Mouse (Mus musculus) megakaryocyte, adult 5-6 weeks (primary cell): Measurements from ENCODE around the gene Scel. TPM values are rescaled to one million over a fixed set of nuclear protein-coding genes. Genes with fewer than 3 reads are reported as not detected.

Source experiments
- ATAC-seq: 2 replicates; pipeline ENCODE4 v1.8.0; 2016; ENCODE audit warnings: mild to moderate bottlenecking, inconsistent platforms; ENCODE audit not compliant: poor library complexity, severe bottlenecking
- total RNA-seq, 2 experiments: library from RNA; stranded (forward) in 1 of 2; stranded (reverse) in 1 of 2; fragments of 153-499, 151-499 nt in 1 of 2; fragments of 221-1000, 200-1000 nt in 1 of 2; gene quantifications; 2 replicates each; pipeline versions ENCODE4 v1.2.3 to v1.2.4; 2015 to 2017

The Scel gene
- total RNA-seq, 2 experiments from 2014 or later = 0.51 to 0.62 TPM

- ATAC-seq = no peak
These were observed 3.6 kb upstream of the Scel start for GRCm38 (mm10) chr14:103509544-103509943.

DNA sequence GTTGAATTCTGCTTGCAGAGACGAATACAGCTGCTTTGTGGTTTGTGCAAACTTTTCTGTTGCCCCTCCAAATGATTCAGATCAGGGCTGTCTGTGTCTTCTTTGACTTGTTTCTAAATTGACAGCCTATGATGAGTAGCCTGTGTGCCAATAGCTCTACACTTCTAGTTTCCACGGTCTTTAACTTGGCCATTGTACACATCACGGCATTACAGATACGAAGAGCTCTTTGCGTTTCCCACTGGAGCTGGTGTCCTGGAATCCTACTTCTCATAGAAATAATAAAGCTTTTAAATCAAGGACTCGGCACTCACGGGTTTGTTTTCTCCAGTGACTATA is 300 bp downstream of the Scel start:
- no peak for ATAC-seq

DNA sequence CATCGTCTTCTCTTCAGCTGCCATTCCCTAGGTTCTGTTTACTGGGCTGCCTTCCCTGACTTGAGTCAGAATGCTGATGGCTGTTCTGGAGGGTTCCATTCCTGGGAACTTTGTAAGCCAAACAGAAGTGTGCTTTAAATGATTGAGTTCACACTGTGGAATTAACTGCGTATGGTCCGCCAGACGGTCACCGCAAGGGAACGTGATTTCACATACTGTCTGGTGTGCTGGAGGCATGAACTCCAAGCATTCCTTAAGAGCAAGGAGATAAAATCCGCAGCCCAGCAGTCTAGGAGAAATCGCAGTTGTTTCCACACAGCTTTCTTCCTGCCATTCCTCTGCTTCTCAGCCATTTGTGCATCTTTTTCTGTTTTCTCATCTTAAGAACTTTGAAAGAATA is 2.3 kb downstream of the Scel start:
- no peak for ATAC-seq

GRCm38 (mm10) chr14:103526286-103526685 is 13.1 kb downstream of the Scel start:
- ATAC-seq = peak; percentile 68

DNA sequence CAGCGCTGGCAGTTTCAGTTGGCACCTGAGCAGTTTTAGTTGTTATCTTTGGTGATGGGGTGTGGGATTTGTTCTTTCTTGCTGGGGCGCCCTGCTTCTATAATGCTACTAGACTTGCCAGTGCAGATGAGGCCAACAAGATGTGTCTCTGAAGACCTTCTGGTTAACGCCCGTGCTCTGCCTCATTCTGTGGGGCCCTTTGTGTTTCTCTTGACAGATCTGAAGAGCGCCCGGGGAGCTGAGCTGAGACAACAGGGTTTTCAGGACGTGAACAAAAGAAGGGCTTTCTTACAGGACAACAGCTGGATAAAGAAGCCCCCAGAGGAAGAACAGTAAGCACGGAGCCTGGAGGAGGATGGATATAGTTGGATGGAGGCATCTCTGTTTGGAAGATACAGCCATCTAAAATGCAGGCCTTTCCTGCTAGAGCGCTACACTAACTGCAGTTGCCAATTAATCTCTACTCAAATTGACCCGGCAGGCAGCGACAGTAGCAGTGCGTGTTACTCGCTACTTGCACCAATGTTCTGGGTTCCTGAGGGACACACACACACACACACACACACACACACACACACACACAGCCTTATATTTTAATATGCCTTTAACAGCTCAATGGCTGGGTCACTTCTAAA is 16.7 kb downstream of the Scel start:
- ATAC-seq = no peak

DNA sequence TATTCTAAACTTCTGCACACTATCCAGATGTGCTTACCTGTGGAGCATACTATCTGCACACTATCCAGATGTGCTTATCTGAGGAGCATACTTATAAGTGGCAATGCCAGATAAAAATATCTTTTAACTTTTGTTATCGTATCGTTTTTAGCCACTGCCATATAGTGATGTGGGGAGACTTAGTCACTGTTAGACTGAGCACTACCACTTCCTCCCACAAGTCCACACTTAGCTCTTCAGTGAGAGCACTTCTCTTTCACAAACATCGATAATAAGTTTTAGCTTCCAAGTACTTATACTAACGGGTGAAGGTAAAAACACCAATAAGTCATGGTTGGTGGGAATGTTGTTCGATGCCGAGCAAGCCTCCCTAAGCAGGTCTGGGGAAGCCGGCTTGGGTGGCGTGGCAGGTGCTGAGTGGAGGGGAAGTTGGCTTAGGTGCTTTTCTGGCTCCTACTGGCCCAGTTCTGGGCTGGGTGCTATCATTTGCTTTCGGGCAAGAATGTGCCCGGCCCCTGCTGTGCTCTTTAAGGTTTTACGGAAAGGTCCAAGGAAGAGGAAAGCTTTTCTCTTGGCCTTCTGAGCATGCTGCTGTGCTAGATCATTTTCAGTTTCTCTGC is 18.7 kb downstream of the Scel start:
- ATAC-seq = peak; percentile 61

DNA sequence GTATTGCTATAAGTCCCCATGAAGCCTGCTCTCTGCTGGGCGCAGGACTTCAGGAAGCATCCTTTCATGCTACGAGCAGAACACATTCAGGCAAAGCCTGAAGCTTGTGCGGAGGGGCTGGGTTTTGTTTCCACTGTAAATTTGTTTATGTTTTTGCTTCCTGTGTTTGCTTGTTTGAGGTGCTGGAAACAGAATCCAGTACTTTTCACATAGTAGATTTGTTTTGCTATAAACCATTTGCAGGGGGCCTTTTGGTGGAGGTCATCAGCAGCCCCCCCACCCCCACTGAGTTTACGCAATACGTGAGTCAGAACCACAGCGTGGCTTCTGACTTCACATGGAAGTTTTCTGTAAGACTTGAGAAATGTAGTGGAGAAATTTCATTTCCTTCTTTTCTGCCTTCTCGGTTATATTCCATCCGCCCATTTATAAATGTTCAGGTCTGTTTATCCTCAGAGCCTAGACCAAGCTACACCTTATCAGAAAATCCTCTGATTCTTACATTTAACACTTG is 22.4 kb downstream of the Scel start:
- ATAC-seq = peak; percentile 72

DNA sequence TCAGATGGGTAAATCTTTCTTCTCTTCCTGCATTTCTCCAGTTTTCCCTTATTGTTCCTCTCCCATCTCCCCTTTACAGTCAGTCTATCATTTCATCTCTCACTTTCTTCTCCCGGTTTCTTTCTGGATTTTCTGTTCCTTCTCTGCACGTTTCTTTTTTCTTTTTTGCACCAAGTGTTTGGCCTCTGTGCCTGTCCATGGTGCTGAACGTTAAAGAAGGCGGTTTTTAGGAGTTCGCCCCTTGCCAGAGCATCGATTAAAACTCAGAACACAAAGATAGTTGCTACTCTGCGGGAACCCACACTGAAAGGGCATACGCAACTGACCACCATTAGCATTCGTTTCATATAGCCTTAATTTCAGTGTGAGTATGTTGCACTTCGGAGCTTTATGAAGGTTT is 23.2 kb downstream of the Scel start:
- no peak for ATAC-seq

GRCm38 (mm10) chr14:103537355-103538056 is 24.4 kb downstream of the Scel start:
- peak; percentile 40 for ATAC-seq

- ATAC-seq = no peak
These were observed 26.7 kb downstream of the Scel start for GRCm38 (mm10) chr14:103539796-103540195.

DNA sequence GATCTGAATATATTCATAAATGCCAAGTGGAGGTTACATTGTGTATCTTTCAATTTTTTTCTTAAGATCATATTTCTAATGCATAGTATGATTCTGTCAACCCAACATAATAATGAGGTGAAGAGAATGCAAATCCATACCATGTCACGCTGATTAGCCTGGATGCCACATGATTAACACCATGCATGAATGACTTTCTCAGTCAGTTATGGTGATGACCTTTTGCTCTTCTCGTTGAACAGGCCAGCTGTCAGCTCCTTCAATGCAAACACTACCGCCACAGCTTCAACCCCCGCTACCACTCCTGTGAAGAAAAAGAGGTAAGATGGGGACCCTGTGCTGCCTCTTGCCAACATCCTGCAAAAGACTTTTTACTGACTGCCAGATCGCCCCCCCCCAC is 28.5 kb downstream of the Scel start:
- ATAC-seq = no peak

GRCm38 (mm10) chr14:103543304-103544079 is 30.4 kb downstream of the Scel start:
- peak; percentile 78 for ATAC-seq

DNA sequence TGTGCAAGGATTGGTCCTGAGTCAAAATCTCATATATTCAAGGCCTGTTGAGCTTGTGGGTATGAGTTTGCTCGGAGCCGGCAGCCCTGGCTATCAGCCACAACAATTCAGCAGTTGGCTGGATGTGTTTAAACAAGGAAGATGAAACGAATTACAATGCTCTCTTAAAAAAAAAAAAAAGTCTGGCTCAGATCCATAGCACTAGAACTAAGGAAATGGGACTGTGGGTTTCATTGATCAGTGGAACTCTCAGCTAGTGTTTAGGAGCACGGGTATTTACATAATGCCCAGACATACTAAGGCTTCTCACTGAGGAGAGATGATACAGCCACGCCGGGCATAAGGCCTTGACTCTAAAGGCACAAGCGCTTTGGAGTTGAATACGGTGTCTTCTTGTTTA is 32.6 kb downstream of the Scel start:
- ATAC-seq = no peak

GRCm38 (mm10) chr14:103546246-103546645 is 33.1 kb downstream of the Scel start:
- ATAC-seq = no peak

DNA sequence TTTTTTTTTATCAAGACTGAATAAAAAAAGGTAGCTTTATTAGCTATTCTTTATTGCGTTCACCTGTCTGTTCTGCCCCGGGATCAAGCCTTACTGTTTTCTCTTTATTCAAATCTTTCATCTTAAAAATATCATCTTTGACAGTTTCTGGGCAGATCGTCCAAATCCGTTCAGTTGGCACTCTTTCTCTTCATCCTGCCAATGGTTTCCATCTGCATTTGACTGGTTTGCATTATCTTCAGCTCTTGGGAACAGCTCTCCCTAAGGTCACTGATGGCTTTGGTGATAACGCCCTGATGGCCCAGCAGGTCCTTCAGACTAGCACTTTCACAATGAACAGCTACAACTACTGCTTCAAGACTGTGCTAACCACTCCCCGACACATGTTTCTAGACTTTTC is 35.1 kb downstream of the Scel start:
- no peak for ATAC-seq

- ATAC-seq = peak; percentile 97
These were observed 37.3 kb downstream of the Scel start for GRCm38 (mm10) chr14:103550480-103550879.

DNA sequence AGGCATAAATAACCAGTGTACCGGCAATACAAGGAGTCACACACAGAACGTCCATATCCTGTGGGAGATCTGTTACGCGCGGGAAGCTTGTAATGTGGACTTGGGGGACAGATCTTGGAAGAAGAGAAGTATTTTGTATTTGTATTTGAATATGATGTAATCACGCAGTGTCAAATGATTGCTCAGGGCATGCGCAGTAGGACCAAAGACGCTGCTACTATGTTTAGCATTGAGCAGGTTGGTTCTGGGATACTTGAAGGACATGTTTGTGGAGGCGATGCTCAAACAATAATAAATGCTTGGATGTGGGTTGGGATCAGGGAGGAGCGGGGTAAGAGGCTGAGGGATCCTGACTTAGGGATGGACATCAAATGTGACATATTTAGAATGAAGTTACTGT is 37.8 kb downstream of the Scel start:
- ATAC-seq = no peak

- no peak for ATAC-seq
These were observed 38.8 kb downstream of the Scel start for GRCm38 (mm10) chr14:103551921-103552320.

- ATAC-seq = no peak
These were observed 39.2 kb downstream of the Scel start for GRCm38 (mm10) chr14:103552379-103552778.

DNA sequence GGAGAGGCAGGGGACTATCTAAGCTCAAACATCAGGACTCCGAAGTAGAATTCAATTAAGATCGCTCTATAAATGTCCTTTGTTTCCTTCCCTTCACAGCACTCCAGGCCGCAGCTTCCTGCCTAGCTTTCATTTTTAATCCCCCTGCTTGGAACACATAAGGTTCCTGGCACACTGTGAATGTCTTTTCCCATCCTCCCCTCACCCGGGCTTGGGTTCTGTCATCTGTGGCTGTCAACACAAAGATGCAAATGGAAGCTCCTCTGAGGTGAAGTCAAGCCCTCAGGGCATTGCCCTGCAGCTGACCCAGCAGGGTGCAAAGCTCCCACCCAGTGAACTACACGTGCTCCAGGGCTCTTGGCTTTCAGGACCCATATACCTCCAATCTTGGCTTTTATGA is 43.5 kb downstream of the Scel start:
- ATAC-seq = no peak

GRCm38 (mm10) chr14:103561383-103562096 is 48.4 kb downstream of the Scel start:
- ATAC-seq = no peak
